Mouse (Mus musculus) skeletal muscle tissue, adult 2 months (tissue): ENCODE results near the gene Spon1.

ENCODE experiments used
- DNase-seq: peaks from one replicate; pipeline ENCODE4 v3.0.0-alpha.2; 2012; ENCODE audit warnings: low read depth, low spot score

The Spon1 gene

GRCm38 (mm10) chr7:114087986-114088385 is 322.2 kb downstream of the Spon1 start:
- no peak for DNase-seq

GRCm38 (mm10) chr7:114088918-114089317 is 323.1 kb downstream of the Spon1 start:
- no peak for DNase-seq

- DNase-seq: no peak
Measured at GRCm38 (mm10) chr7:114090231-114090630, 324.4 kb downstream of the Spon1 start.

DNA sequence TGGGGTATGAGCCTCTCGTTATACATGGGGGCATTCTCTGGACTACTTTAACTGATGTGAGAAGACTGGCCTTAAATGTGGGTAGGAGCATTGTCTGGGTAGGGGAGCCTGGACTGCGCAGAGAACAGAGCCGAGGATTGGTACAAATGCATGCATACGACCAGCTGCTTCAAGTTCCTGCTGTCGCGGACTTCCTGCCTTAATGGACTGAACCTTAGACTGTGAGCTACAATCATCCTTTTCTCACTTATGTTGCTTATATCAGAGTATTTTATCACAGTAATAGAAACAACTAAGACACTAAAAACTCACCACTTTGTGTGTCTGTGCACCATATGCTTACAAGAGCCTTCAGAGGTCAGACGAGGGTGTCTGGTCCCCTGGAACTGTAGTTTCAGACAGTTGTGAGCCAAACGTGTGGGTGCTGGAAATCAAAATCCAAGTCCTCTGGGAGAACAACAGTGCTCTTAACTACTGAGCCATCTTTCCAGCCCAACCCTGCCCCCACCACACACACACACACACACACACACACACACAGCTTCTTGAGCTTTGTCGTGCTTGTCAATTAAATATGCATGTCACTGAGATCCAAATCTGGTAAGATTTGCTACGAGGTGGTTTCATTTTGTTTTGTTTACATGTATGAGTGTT is 325.2 kb downstream of the Spon1 start:
- no peak for DNase-seq
